Mouse (Mus musculus): ENCODE data around the gene Cgn. TPM values are rescaled to one million over a fixed set of nuclear protein-coding genes. Genes with fewer than 3 reads are reported as not detected.
A peak's percentile ranks its signal among the peaks of the same experiment; 100 is the strongest.

Gene Cgn
- total and polyA plus RNA-seq, 3 experiments: 0.04 to 0.86 TPM; not detected in 1

GRCm38 (mm10) chr3:94808296-94808695 is 22.0 kb upstream of the Cgn start:
- no peak for DNase-seq (ENCODE audit: low read depth, low spot score)
- H3K9me3 ChIP-seq (replicated peaks; ENCODE audit: insufficient read depth, low read length): no peaks in the 10 kb centered on the region
- TF ChIP-seq CTCF (IDR thresholded peaks at IDR 0.05 in 2 of 3, conservative IDR thresholded peaks at IDR 0.05 in 1 of 3; ENCODE audit: control insufficient read depth in 1 of 3, insufficient read depth in 1 of 3, low read depth in 2 of 3, low read length in 3 of 3, poor library complexity in 1 of 3, severe bottlenecking in 1 of 3): peak in 1 of 3 experiments; percentile 12; a peak in 1 of 6 replicates
- TF ChIP-seq POLR2AphosphoS5 (IDR thresholded peaks at IDR 0.05; ENCODE audit: borderline replicate concordance, low read depth, low read length): no peak
- peaks cover 7 to 11% of the 10 kb centered on the region in 2 experiments for H3K27me3 ChIP-seq (ENCODE audit: control insufficient read depth in 1 of 2, insufficient read depth in 2 of 2, low read length in 2 of 2)
- no peaks in the 10 kb centered on the region for H3K79me2 ChIP-seq (ENCODE audit: control insufficient read depth, insufficient read depth, low read length, poor library complexity)
- no peak overlapping the region for H3K27ac ChIP-seq (ENCODE audit: control insufficient read depth, low read depth, low read length)
- no peaks in the 10 kb centered on the region for H3K36me3 ChIP-seq (ENCODE audit: control insufficient read depth in 1 of 2, insufficient read depth in 2 of 2, low read length in 2 of 2)
- H3K4me1 ChIP-seq (ENCODE audit: control insufficient read depth in 1 of 2, insufficient read depth in 2 of 2, low read length in 2 of 2): no peaks in the 10 kb centered on the region
- H3K9ac ChIP-seq (ENCODE audit: control insufficient read depth, low read depth, low read length, poor library complexity, severe bottlenecking): no peak overlapping the region
- no peak overlapping the region for H3K4me3 ChIP-seq (ENCODE audit: control insufficient read depth in 1 of 2, insufficient read depth in 1 of 2, low read depth in 2 of 2, low read length in 2 of 2)

GRCm38 (mm10) chr3:94804976-94805375 is 18.7 kb upstream of the Cgn start:
- no peaks in the 10 kb centered on the region for H3K4me1 ChIP-seq (ENCODE audit: control insufficient read depth in 1 of 2, insufficient read depth in 2 of 2, low read length in 2 of 2)
- no peak overlapping the region for H3K27ac ChIP-seq (ENCODE audit: control insufficient read depth, low read depth, low read length)
- H3K27me3 ChIP-seq (ENCODE audit: control insufficient read depth in 1 of 2, insufficient read depth in 2 of 2, low read length in 2 of 2): peaks cover 13 to 16% of the 10 kb centered on the region in 2 experiments
- no peaks in the 10 kb centered on the region for H3K36me3 ChIP-seq (ENCODE audit: control insufficient read depth in 1 of 2, insufficient read depth in 2 of 2, low read length in 2 of 2)
- H3K79me2 ChIP-seq (ENCODE audit: control insufficient read depth, insufficient read depth, low read length, poor library complexity): no peaks in the 10 kb centered on the region
- H3K4me3 ChIP-seq (ENCODE audit: control insufficient read depth in 1 of 2, insufficient read depth in 1 of 2, low read depth in 2 of 2, low read length in 2 of 2): no peak overlapping the region
- no peak for DNase-seq (ENCODE audit: low read depth, low spot score)
- H3K9ac ChIP-seq (ENCODE audit: control insufficient read depth, low read depth, low read length, poor library complexity, severe bottlenecking): no peak overlapping the region
- H3K9me3 ChIP-seq (replicated peaks; ENCODE audit: insufficient read depth, low read length): no peaks in the 10 kb centered on the region
- TF ChIP-seq USF2 (IDR thresholded peaks at IDR 0.05; ENCODE audit: borderline replicate concordance in 1 of 2, insufficient read depth in 1 of 2, low read depth in 1 of 2, low read length in 2 of 2): no peak
- TF ChIP-seq POLR2AphosphoS5 (IDR thresholded peaks at IDR 0.05; ENCODE audit: borderline replicate concordance, low read depth, low read length): no peak
- no peak for TF ChIP-seq GABPA (IDR thresholded peaks at IDR 0.05; ENCODE audit: low read depth, low read length)
- TF ChIP-seq SMC3 (IDR thresholded peaks at IDR 0.05; ENCODE audit: low read depth, low read length): no peak

GRCm38 (mm10) chr3:94804146-94804545 is 17.9 kb upstream of the Cgn start:
- Histone ChIP-seq H3K27ac (ENCODE audit: control insufficient read depth, low read depth, low read length) (no peak overlapping the region), H3K4me1 (ENCODE audit: control insufficient read depth in 1 of 2, insufficient read depth in 2 of 2, low read length in 2 of 2) (no peaks in the 10 kb centered on the region), H3K9ac (ENCODE audit: control insufficient read depth, low read depth, low read length, poor library complexity, severe bottlenecking) (no peak overlapping the region), H3K9me3 (replicated peaks; ENCODE audit: insufficient read depth, low read length) (no peaks in the 10 kb centered on the region), H3K4me3 (ENCODE audit: control insufficient read depth in 1 of 2, insufficient read depth in 1 of 2, low read depth in 2 of 2, low read length in 2 of 2) (no peak overlapping the region), H3K79me2 (ENCODE audit: control insufficient read depth, insufficient read depth, low read length, poor library complexity) (no peaks in the 10 kb centered on the region), H3K27me3 (ENCODE audit: control insufficient read depth in 1 of 2, insufficient read depth in 2 of 2, low read length in 2 of 2) (peaks cover 15 to 17% of the 10 kb centered on the region in 2 experiments), H3K36me3 (ENCODE audit: control insufficient read depth in 1 of 2, insufficient read depth in 2 of 2, low read length in 2 of 2) (no peaks in the 10 kb centered on the region)
- no peak for DNase-seq (ENCODE audit: low read depth, low spot score)
- no peak for TF ChIP-seq RCOR1 (IDR thresholded peaks at IDR 0.05; ENCODE audit: low read depth, low read length)
- TF ChIP-seq TBP (IDR thresholded peaks at IDR 0.05; ENCODE audit: low read depth, low read length): no peak
- TF ChIP-seq GATA1 (IDR thresholded peaks at IDR 0.05; ENCODE audit: low read depth, low read length): no peak
- TF ChIP-seq CHD2 (IDR thresholded peaks at IDR 0.05; ENCODE audit: low read length): no peak
- no peak for TF ChIP-seq ZC3H11A (IDR thresholded peaks at IDR 0.05; ENCODE audit: low read depth, low read length)
- TF ChIP-seq KAT2A (conservative IDR thresholded peaks at IDR 0.05; ENCODE audit: low read depth, low read length): no peak
- no peak for TF ChIP-seq MYC (IDR thresholded peaks at IDR 0.05; ENCODE audit: low read depth, low read length)
- TF ChIP-seq POLR2AphosphoS5 (IDR thresholded peaks at IDR 0.05; ENCODE audit: borderline replicate concordance, low read depth, low read length): no peak
- no peak for TF ChIP-seq GABPA (IDR thresholded peaks at IDR 0.05; ENCODE audit: low read depth, low read length)
- TF ChIP-seq RAD21 (IDR thresholded peaks at IDR 0.05; ENCODE audit: low read depth, low read length): no peak
